Mouse (Mus musculus) lung, postnatal 0 days (tissue): Measurements from ENCODE around the gene Zfp609.

Source experiments
- CTCF ChIP-seq: IDR thresholded peaks from 2 replicates; pipeline ENCODE4 v1.5.1; 2016; ENCODE audit warnings: antibody characterized with exemption, mild to moderate bottlenecking
- EP300 ChIP-seq: IDR thresholded peaks from 2 replicates; pipeline ENCODE4 v1.6.1; 2016; ENCODE audit warnings: antibody characterized with exemption, mild to moderate bottlenecking, control low read depth

DNA sequence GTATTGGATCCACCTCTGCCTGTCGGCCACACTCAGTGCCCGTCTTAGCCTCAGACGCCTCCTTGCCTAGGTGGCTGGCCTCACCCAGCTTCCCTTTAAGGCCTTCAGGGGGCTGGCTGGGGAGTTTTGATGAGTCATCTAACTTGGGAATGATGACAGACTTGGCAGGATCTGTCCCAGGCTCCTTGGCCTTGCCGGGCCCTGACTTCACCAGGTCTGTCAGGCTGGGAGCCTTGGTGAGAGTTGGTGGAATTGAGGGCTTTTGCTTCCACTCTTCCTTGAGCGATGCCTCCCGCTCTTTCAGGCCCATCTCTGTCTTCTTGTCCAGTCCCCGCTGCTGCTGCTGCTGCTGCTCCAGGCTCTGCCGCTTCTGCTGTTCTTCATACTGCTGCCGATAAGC lies 125.1 kb downstream of the Zfp609 start:
- TF ChIP-seq CTCF (no peak), EP300 (no peak)
